Mouse (Mus musculus) cerebellum, postnatal 14 days (tissue): ENCODE results near the gene Bola3.

Experiments used
- DNase-seq, 2 experiments: peaks; one replicate each; pipeline ENCODE4 v3.0.0; 2021; ENCODE audit warnings: mixed read lengths in 2 of 2

The Bola3 gene

GRCm38 (mm10) chr6:83396711-83397110 is 47.8 kb downstream of the Bola3 start:
- peak in 1 of 2 experiments; percentile 39 for DNase-seq

GRCm38 (mm10) chr6:83397728-83398127 is 48.8 kb downstream of the Bola3 start:
- DNase-seq = no peak

DNA sequence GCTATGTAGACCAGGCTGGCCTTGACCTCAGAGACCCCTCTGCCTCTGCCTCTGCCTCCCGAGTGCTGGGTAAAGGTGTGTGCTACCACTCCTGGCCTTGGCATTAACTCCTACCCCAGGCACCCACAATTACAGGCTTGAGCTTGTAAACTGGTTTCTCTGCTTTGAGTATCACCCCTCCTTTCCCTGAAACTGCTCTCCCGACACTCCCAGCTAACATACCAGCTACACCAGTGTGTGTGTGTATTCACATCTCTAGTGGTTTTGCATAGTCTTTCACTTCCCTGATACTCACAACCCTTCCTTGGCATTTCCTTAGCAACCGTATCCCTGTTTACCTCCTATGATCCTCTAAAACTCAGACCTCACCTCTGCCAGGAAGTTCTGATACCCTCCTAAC is 50.8 kb downstream of the Bola3 start:
- DNase-seq = no peak

DNA sequence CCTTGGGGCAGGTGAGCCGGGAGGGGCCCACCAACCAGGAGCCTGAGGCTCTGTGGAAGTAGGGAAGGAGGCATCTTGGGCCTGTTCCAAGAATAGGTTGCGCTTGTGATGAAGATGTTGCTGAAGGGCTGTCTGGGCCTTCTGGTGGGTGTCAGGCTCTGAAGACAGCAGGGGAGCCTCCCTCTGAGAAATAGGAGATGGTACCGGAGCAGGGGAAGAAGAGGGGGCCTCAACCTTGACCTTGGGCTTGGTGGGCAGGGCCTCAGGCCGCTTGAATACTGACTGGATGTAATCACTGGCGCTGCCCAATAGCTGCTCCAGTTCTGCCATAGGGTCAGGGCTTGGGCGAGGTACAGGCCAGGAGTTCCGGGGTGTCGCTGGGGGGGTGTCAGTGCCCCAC is 54.5 kb downstream of the Bola3 start:
- no peak for DNase-seq

- DNase-seq = no peak
Observed at GRCm38 (mm10) chr6:83404571-83404970, 55.6 kb downstream of the Bola3 start.

DNA sequence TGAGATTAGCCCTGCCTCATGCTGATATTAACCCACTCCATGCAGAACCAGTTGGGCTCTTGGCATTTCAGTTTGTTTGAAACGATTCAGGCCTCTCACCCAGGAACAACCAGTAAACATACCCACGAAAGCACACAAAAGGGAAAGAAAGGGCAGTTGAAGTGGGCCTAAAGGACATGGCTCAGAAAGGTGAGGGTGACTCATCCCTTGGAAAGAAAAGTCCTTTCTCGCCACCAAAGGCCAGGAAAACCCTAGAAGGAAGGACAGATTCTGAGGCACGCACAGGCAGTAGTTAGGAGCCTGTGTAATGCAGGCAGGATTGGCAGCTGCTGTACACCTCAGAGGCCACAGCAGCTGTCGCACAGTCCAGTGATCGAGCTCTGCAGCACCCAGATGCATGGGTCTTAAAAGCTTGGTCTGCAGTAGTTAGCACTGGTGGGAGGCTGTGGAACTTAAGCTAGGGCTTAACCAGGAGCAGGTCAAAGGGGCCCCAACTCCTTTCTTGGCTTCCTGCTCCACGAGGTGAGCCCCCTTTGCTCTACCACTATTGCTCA is 56.6 kb downstream of the Bola3 start:
- DNase-seq = no peak

DNA sequence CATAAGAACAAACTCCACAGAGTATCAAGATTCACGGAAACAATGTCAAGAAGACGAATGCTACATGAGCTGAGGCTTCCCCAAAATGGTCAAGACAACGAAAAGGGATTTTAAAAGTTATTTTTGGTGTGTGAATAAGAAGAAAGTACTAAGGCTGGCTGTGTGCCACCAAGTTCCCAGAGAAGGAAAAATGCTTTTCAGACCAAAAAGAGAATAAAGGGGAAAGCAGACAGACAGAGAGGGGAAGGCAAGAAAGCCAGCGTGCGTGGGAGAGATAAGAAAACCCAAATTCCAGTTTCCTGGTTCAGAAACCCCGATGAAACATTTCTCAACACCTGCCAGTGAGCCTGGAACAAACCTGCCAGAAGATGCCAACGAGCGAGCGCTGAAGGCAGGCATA is 59.6 kb downstream of the Bola3 start:
- no peak for DNase-seq
